Mouse (Mus musculus): ENCODE measurements around the gene Lrfn2.
A peak's percentile ranks its signal among the peaks of the same experiment; 100 is the strongest.

Lrfn2 gene

DNA sequence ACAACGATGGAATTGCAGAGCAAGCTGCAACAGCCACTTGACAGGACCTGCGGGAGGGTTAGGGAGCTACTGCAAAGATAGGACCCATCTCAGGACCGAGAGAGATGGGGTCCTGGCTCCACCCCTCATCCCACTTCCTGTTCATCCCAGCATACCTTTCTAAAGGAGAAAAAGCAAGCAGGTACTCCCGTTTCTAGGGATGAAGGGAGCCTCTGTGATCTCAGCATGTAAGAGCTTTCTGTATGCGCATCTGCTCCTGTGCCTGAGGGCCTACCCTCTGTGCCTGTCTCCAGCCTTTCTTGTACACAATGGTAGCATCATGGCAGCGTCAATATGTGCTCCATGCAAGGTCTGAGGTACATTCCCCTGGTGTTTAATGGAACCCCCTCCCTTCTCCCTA is 102.9 kb downstream of the Lrfn2 start:
- DNase-seq, result no peak

DNA sequence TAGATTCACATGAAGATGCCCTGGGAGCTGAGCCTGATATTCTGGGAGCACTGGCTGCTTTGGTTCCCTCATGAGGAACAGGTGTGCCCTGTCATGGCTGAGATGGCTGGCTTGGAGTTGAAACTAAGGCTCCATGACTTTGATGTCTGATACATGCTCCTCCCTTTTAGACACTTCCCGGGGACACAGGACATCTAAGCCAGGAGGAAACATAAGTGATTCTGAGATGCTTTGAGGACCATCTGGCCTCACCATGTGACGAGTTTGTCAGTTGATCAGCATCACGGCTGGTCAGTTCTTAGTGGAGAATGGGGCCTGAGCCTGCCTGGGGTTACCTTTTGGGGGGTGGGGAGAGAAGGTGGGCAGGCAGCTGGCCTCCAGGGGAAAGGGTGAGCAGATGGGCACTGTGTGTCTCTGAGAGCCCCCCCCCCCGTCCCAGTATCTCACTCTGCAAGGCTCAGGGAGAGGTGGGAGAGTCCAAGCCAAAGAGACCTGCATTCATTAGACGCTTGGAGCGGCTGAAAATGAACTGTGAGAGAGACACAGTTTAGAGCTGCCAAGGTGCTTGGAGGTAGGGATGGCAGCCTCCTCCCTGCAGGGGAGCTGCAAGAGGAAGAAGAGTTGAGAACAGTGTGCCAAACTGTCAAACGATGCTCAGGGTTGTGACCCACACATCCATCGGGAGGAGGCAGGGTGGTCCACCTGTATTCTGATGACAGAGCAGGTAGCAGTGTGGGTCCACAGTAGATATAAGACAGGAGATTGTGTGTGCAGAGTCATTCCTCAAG is 105.2 kb downstream of the Lrfn2 start:
- no peak for DNase-seq

DNA sequence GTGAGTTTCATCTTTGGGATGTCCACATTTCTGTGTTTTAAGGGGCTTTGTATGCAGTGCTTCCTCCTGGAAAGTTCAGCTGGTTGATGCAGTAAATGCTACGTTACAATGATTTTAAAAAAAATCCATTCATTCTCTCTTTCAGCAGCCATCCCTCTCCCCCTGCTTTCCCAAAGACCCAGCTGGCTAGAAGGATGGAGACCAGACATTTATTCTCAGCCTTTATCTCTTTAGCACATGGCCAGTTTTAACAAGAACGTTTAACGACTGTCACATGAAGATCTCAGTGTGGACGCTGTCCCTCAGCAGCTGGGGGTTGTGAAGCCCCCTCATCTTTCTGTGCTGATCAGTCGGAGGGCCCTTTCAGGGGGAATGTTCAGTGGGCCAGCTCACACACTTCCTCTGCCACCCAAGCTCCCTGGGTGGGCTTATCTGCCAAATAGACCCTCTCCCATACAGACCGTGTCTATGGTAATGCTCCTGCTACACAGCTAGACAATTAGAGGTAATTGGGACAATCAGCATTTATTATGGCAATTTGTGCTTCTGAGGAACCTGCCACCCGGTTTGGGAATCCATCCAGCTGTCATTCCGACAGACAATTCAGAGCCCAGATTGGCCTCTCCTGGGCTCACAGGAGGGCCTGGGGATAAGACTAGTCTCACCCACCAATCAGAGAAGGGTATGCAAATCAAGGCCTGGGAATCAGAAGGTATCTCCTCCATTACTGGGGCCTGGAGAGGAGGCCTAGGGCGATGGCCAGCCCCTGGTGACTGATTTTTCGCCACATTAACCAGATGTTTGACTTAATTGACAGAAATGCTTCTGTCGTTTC is 111.8 kb downstream of the Lrfn2 start:
- DNase-seq, result no peak

DNA sequence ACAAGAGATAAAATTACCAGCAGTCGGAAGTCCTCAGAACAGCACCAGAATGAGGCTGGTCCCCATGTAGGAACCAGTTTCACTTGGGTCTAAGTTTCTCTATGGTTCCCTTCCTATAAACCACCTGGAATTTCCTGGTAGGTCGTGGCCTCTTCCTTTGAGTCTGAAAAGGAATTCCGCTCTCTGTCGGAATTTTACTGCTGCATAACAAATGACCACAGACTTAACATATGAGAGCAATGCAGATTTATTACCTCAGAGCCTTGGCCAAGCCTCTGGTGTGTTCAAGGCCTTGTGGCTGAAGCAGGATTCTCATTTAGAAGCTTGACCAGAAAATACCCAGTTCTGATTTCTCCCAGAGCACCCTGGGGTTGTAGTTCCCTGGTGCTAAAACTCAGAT is 115.7 kb downstream of the Lrfn2 start:
- DNase-seq, result no peak

DNA sequence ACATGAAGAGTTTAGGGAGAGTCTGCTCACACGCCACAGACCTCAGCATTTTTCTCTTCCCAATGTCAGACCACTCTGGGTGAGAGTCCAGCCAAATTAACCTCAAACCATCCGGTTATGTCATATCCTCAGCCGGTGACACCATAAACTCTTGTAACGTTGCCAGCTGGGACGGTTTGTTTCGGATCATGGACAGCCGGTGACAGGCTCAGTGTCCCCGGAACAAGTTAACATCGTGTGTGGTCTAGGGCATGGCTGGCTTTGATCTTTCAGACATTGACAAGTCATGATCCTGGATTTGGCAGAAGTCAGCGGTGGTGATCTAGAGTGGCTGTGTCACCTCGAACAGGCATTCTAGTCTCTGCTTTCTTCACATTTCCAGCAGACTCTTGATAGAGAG is 119.1 kb downstream of the Lrfn2 start:
- DNase-seq, result no peak

DNA sequence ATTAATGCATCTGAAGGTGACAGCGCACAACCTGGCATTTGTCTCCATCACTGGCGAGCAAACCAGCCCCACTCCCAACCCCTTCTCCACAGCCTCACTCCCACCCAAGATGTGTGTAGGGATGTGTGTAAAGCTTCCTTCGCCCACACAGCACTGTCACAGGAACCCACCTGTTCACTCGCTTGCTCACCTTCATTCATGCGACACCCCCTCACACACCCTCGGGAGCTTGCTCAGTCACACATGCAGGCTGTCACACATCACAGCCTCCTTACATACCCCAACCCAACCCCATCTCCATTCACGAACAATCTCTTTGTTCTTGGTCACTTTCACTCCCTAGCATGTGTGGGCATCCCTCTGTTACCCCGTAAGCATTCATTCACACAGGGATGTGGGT is 129.0 kb downstream of the Lrfn2 start:
- DNase-seq, result no peak

DNA sequence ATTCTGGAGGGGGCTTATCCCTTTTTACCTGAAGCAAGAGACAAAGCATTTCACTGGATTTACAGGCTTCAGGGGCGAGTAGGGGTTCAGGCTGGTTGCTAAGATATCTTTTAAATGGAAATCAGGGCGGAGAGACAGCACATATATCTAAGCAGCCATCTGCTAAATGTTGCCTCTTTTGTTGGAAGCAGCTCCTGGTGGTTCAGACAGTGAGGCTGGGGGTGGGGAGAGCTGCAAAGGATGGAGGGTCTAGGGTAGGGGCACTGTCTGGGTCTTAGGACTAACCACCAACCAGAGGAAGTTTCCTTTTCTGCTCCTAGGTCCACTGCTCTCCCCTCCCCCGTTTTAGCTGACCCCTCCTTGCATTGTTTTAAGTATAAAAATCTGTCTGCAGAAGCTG is 131.6 kb downstream of the Lrfn2 start:
- DNase-seq, result no peak

DNA sequence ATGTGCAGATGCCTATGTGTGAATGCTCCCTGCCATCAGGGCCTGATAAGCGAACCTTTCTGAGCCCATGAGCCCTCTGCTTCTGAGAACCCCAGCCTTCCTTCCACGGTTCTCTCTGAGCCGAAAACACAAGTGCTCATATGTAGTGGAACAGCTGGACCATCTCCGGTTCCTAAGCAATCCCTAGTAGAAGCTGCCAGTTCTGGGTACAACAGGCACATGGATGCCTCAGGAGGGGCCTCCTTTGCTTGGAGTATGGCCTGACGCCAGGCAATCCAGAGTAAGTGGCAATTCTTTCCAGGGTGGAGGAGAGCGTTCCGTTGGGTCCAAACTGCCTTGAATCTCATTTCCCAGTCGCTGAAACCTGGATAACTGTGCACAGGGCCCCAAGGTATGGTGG is 132.3 kb downstream of the Lrfn2 start:
- no peak for DNase-seq

DNA sequence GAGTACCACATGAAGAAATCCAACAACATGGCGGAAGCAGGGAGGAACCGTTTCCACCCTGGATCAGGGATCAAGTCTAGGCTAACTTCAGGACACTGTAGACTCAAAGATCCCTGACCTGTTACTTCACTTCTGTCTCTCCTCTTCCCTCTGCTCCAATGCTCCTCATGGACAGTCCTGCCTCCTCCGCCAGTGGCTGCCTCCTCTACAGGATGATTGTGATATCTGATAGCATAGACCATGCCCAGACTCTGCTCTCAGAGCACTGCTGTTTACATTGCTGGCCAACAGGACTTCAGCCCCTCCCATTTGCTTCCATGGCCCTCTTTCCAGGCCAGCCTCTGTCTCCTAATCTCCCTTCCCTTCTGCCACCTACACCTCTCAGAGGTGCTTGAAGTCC is 132.9 kb downstream of the Lrfn2 start:
- DNase-seq, result no peak

DNA sequence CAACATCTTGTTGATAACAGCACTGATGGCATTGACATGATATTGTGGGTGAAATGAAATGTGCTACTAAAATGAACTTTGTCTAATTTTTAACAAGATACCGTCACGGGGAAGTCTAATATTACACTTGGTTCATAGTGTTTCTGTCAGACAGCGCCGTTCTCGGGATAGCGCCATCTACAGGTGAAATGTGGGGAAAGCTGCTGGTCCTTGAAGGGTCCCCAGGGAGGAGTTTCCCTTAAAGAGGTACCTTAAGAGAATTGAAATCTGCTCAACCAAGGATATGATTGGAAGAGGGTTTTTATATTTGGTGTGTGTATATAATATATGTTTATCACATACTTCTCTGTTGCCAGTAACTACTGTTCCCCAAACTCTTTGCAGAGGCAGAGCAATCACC is 134.6 kb downstream of the Lrfn2 start:
- DNase-seq, result no peak

DNA sequence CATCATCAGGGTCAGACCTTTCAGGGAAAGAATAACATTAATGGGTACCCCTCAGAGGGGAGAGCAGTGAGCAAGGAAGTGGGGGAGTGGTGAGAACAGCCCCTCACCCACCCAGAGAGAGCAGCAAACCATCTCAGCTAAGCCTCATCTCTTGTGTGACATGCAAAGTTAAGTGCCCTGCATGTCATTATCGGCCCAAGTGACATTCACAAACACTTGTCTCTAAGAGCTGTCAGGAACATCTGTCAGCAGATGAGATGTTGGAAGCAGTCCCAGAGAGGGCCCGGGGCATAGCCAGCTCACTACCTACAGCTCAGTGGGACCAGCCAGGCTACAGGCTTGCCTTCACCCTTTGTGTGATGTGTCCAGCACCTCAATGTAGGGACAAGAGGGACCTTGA is 146.0 kb downstream of the Lrfn2 start:
- no peak for DNase-seq

DNA sequence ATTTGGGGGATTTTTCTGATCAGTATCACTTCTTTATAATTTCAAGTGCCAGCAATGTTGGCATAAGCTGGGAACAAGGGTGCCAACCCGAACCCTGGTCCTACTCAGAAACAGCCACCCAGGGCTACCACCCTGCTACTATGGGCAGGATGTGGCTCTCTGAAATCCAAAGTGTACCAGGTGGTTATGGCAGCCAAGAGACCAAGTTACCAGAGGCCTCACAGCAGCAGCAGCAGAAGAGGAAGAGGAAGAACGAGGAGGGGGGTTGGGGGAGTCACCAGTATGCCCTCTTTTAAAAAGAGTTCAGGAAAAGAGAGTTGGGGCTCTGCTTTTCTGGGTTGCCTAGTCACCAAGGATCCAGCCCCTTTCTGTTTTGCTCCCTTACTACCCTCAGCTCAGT is 147.5 kb downstream of the Lrfn2 start:
- DNase-seq, result no peak

DNA sequence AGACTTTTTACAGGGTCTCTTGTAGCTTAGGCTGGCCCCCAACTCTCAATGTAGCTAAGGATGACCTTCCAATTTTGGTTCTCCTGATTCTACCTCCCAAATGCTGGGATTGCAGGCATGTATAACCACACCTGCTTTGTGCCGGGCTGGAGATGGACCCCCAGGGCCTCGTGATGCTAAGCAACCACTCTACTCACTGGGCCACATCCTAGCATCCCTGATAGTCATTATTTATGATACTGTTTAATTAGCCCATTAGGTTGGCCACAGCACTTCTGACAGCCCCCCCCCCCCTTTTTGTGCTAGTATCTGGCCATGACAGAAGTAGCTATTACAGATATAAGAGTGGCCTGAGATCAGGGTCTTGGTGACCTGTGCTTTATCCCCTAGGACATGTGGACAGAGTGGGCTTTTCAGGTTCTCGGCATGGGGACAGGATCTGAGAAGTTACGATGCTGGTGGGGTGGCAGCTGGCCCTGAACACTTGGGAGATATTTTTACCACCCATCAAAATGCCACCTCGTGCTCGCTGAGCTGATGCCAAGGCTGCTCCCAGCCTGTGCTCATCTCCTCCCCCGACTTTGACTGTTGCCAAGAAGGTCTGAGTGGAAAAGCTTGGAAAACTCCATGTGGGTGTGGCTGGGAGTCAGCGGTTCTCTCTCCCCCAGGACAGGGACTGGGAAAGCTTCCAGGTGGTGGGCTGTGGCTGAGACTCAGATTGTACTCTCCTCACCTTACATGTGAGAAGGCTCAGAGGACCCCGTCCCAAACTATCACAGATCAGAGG is 151.6 kb downstream of the Lrfn2 start:
- DNase-seq, result peak; percentile 5

DNA sequence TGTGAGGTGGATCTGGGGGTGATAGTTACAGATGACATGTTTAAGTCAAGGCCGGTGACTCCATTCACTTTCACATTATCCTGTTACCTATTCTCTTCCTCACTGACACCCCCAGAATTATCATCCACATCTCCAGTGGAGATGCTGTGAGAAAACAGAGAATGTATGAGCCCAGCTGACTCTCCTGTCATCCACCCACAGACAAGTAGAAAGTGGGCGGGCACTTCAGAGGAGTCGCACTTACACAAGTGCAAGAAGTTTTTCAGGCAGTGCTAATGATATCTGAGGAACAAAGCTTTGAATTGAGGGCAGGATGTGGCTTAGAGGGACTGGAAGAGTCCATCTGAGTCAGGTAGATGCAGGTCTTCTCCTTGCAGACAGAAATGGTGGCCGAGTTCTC is 152.9 kb downstream of the Lrfn2 start:
- DNase-seq, result no peak

DNA sequence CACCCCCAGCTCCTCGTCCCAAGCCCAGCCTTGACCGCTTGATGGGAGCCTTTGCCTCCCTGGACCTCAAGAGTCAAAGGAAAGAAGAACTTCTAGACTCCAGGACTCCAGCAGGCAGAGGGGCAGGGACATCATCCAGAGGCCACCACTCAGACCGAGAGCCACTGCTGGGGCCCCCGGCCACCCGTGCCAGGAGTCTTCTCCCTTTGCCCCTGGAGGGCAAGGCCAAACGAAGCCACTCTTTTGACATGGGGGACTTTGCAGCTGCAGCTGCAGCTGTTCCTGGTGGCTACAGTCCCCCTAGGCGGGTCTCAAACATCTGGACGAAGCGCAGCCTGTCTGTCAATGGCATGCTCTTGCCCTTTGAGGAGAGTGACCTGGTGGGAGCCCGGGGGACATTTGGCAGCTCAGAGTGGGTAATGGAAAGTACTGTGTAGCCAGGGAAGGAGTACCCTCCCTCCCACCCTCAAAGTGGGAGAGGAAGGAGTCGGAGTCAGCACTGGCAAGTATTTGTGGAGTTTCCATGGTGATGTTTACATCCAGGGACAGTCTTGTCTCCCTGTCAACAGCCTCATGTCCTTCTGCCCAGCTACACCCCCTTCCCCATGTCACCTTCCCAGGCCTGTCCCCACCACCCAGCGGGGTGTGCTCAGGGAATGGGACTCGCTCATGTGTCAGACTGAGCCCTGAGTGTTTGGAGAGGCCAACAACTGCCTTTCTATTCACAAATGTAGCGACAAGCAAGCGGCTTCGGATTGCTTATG is 164.8 kb downstream of the Lrfn2 start:
- DNase-seq, result no peak

DNA sequence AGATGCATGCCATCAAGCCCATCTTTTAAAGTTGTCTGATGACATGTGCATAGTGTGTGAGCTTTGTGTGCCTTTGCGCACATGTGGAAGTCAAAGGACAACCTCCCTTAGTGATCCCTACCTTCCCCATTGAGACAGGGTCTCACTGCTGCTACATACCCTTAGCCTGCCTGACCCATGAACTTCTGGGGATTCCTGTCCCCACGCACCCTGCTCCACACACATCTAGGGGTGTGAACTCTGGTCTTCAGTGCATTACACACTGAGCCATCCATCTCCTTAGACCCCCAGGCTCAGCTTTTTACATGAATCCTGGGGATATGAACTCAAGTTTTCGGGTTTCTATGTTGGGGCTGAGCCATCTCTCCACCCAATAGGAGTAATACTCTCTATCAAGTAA is 179.2 kb downstream of the Lrfn2 start:
- no peak for DNase-seq

DNA sequence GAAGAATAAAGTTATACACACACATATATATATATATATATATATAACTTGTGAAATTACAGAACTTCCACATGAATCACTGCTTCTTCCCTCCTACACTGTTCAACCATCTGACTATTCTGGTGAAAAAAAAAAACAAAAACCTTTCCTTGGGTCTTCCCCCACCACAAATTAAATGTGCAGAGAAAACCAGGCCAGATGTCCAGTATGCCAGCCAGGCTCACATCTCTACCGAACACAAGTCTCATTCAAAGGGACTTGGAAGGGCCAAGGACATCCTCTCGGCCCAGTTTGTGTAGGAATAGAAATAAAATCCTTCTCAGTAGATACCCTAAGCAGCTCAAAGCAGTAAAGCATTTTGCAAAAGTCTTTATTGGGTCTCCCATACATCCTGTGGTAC is 179.7 kb downstream of the Lrfn2 start:
- DNase-seq, result no peak

DNA sequence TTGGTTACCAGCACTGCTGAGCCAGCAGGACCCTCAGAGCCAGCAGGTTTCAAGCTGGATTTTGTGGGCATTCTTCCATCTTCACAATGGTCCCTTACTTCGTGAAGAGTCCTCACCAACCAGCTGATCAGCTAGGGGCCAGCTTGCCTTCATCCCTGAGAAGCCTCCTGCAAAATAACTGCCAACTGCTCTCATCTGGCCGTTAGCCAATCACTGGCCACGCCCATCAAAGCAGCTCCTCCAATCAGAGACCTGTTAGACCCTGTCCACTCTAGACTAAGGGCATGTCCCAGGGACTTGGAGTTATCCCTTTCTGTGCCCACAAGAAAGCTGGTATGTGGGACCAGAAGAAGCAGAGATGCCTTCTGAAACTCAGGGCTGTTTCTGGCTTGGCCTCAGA is 181.2 kb downstream of the Lrfn2 start:
- DNase-seq, result no peak

DNA sequence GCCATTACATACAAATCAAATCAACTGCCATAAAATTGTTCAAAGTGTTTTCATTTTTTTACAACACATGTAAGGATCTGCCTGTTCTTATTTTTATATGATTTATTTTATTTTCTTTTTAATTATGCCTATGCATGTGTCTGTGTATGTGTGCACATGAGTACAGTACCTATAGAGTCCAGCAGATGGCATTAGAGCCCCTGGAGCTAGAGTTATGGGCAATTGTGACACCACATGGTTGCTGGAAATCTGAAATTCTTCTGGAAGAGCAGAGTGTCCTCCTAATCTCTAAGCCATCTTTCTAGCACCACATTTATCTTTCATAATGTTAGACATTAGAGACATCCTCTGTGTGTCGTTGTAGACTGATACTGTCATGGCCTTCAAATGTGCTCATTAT is 192.0 kb downstream of the Lrfn2 start:
- DNase-seq, result no peak

DNA sequence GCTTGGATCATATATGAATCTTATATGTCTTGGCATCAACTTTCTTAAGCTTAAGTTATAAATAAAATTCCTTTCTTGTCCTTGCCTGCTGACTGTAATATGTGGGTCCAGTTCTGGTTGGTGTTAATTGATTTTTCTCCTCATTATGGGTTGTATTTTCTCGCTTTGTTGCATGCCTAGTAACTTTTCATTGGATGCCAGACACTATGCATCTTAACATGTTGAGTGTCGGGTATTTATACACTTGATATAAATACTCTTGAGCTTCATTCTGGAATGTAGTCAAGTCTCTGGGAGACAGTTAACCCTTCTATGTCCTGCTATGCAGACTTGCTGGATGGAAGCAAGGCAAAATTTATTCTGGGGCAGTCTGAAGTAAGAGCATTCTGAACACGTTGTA is 192.5 kb downstream of the Lrfn2 start:
- no peak for DNase-seq

All from lung, postnatal 14 days (tissue).